Mouse (Mus musculus) hindbrain, embryonic 13.5 days (tissue): ENCODE measurements around the gene 1600014C23Rik. TPM values are rescaled to one million over a fixed set of nuclear protein-coding genes. Genes with fewer than 3 reads are reported as not detected.

ENCODE experiments used
- ATAC-seq: fragments of 200-750 bp; cut with Nextera tagmentation; 2 replicates; pipeline ENCODE4 v1.8.0; 2017; ENCODE audit warnings: moderate TSS enrichment; ENCODE audit not compliant: low FRiP score
- H3K27ac ChIP-seq: fragments of 300-500 bp; sonication (generic); 2 replicates; pipeline ENCODE4 v1.5.1; 2015; ENCODE audit warnings: inconsistent platforms, mild to moderate bottlenecking, moderate library complexity
- H3K27me3 ChIP-seq: fragments of 300-500 bp; sonication (generic); 2 replicates; pipeline ENCODE4 v1.6.1; 2015; ENCODE audit warnings: mild to moderate bottlenecking, inconsistent platforms
- H3K36me3 ChIP-seq: fragments of 300-500 bp; sonication (generic); 2 replicates; pipeline ENCODE4 v1.6.1; 2015; ENCODE audit warnings: mild to moderate bottlenecking, inconsistent platforms
- H3K4me1 ChIP-seq: fragments of 300-500 bp; sonication (generic); replicated peaks from 2 replicates; pipeline ENCODE4 v1.6.1; 2015; ENCODE audit warnings: inconsistent platforms
- H3K4me2 ChIP-seq: fragments of 300-500 bp; sonication (generic); 2 replicates; pipeline ENCODE4 v1.6.1; 2015; ENCODE audit warnings: inconsistent platforms, mild to moderate bottlenecking, moderate library complexity
- H3K4me3 ChIP-seq: fragments of 300-500 bp; sonication (generic); 2 replicates; pipeline ENCODE4 v1.5.1; 2015; ENCODE audit warnings: mild to moderate bottlenecking, inconsistent platforms
- H3K9ac ChIP-seq: fragments of 300-500 bp; sonication (generic); 2 replicates; pipeline ENCODE4 v1.6.1; 2015; ENCODE audit warnings: mild to moderate bottlenecking, inconsistent platforms
- H3K9me3 ChIP-seq: fragments of 300-500 bp; sonication (generic); 2 replicates; pipeline ENCODE4 v1.6.1; 2016; ENCODE audit warnings: inconsistent platforms
- WGBS: fragments of 180-500 bp; shearing (Covaris S2); methylation state at CpG from one replicate; pipeline ENCODE4 v1.1.7; 2015; 5-methylcytosine and 5-hydroxymethylcytosine counted together
- polyA plus RNA-seq: library from polyadenylated mRNA; unstranded; fragments of >200 nt; fragmentation: Nextera tagmentation; extraction: Ambion mirVana; gene quantifications from 2 replicates; pipeline ENCODE4 v1.2.1, GENCODE M21; 2015

Gene 1600014C23Rik
- polyA plus RNA-seq, 1 experiment from 2014 or later = not detected

- Histone ChIP-seq H3K4me2 (no peak overlapping the region), H3K4me3 (no peak overlapping the region), H3K27me3 (no peaks in the 10 kb centered on the region), H3K27ac (no peak overlapping the region), H3K9me3 (no peaks in the 10 kb centered on the region), H3K36me3 (no peaks in the 10 kb centered on the region), H3K4me1 (no peaks in the 10 kb centered on the region), H3K9ac (no peak overlapping the region)
- ATAC-seq = no peak
- WGBS = 74% methylated on average over 3 of the region's 3 CpGs
Observed at GRCm38 (mm10) chr17:45711525-45711924, 22.1 kb downstream of the 1600014C23Rik start.

DNA sequence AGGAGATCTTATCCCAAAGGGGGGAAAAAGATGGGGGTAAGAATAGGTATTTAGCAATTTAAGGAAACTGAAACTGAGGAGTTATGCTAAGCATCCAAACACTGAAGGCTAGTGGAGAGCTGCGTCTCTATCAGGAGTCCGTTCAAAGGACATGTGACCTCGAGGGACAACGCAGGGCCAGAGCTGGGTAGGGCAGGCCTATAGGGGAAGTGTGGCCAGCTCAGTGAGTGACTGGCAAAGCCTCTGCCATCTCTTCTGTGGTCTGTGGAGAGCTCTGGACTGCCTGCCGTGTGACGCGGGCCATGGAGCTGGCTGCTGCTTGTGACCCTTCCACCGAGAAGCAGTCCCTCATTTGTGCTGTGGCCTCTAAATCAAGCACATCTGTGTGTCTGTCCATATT lies 23.2 kb downstream of the 1600014C23Rik start:
- no peaks in the 10 kb centered on the region for H3K27me3 ChIP-seq
- no peak overlapping the region for H3K4me3 ChIP-seq
- H3K27ac ChIP-seq = no peak overlapping the region
- no peaks in the 10 kb centered on the region for H3K9me3 ChIP-seq
- H3K9ac ChIP-seq = no peak overlapping the region
- 81% methylated on average over 8 of the region's 8 CpGs for WGBS
- no peak overlapping the region for H3K4me2 ChIP-seq
- ATAC-seq = no peak
- H3K4me1 ChIP-seq = no peaks in the 10 kb centered on the region
- H3K36me3 ChIP-seq = no peaks in the 10 kb centered on the region

- Histone ChIP-seq H3K4me2 (no peak overlapping the region), H3K36me3 (no peaks in the 10 kb centered on the region), H3K4me3 (no peak overlapping the region), H3K27me3 (no peaks in the 10 kb centered on the region), H3K9me3 (no peaks in the 10 kb centered on the region), H3K9ac (no peak overlapping the region), H3K27ac (no peak overlapping the region), H3K4me1 (no peaks in the 10 kb centered on the region)
- ATAC-seq = no peak
- WGBS = 52% methylated on average over 3 of the region's 3 CpGs
Observed at GRCm38 (mm10) chr17:45709829-45710228, 23.8 kb downstream of the 1600014C23Rik start.

DNA sequence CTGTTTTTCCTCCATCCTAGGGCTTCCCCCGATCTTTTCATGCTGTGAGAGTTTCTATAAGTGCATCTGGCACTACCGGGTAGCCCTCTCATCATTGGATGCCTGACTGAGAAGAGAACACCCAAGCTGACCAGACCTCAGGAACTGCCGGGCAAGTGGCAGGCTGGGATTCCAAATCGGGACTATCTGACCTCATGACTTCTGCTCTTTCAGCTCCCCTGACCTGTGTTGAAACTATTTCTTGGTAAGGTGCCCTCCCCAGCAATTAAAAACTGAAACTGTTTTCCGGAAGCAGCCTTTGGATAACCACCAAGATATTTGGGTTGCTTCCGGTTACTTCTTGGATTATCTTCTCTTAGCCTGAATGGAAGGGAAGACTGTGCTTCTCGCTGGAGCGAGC lies 25.5 kb downstream of the 1600014C23Rik start:
- 88% methylated on average over 8 of the region's 8 CpGs for WGBS
- Histone ChIP-seq H3K4me1 (no peaks in the 10 kb centered on the region), H3K27ac (no peak overlapping the region), H3K9ac (no peak overlapping the region), H3K36me3 (no peaks in the 10 kb centered on the region), H3K27me3 (no peaks in the 10 kb centered on the region), H3K4me2 (no peak overlapping the region), H3K4me3 (no peak overlapping the region), H3K9me3 (no peaks in the 10 kb centered on the region)
- no peak for ATAC-seq

- Histone ChIP-seq H3K27ac (no peak overlapping the region), H3K27me3 (no peaks in the 10 kb centered on the region), H3K4me3 (no peak overlapping the region), H3K9me3 (no peaks in the 10 kb centered on the region), H3K4me2 (no peak overlapping the region), H3K9ac (no peak overlapping the region), H3K36me3 (no peaks in the 10 kb centered on the region), H3K4me1 (no peaks in the 10 kb centered on the region)
- WGBS = 33% methylated on average over 3 of the region's 3 CpGs
- ATAC-seq = no peak
Observed at GRCm38 (mm10) chr17:45707376-45707775, 26.3 kb downstream of the 1600014C23Rik start.

DNA sequence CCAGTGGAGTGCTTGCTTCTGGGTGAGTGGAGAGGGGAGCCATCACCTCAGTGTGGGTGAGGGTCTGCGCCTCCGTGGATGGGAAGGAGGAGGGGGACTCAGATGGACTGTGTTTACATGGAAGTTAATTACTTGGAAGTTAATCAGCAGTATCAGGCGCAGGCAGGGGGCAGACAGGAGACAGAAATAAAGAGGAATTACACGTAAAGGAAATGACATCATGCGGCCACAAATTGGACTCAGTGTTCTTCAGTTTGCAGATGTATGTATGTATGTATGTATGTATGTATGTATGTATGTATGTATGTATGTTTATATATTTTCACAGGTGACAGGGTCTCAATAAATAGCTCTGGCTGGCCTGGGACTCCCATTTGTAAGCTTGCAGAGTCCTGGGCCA lies 26.8 kb downstream of the 1600014C23Rik start:
- H3K27ac ChIP-seq = no peak overlapping the region
- no peak overlapping the region for H3K9ac ChIP-seq
- no peaks in the 10 kb centered on the region for H3K9me3 ChIP-seq
- no peak overlapping the region for H3K4me3 ChIP-seq
- H3K4me1 ChIP-seq = no peaks in the 10 kb centered on the region
- no peaks in the 10 kb centered on the region for H3K36me3 ChIP-seq
- 72% methylated on average over 5 of the region's 5 CpGs for WGBS
- no peaks in the 10 kb centered on the region for H3K27me3 ChIP-seq
- no peak overlapping the region for H3K4me2 ChIP-seq
- ATAC-seq = no peak

- no peak for ATAC-seq
Observed at GRCm38 (mm10) chr17:45703187-45703586, 30.5 kb downstream of the 1600014C23Rik start.

DNA sequence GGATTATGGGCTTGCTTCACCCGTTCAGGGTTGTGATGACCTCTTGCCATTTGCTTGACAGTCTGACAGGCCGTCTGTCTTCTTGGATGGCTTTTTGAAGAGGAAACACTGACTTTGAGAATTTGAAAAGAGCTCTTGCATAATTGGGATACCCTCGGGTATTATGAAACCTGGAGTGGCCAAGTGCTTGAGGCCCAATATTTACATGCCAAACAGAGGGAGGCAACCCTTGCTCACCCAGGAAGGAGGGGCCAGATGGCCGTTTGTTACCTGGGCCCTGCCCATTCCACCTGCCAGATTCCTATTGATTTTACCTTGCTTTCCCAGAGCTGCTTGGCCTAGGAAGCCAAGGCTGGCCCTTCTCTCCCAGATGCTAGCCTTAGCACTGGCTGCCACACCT lies 31.4 kb downstream of the 1600014C23Rik start:
- Histone ChIP-seq H3K4me1 (0 out of 2 replicates have a peak, but pooled peaks cover 8% of the 10 kb centered on the region), H3K9me3 (no peaks in the 10 kb centered on the region), H3K36me3 (peaks cover 16% of the 10 kb centered on the region), H3K9ac (no peak overlapping the region), H3K4me3 (no peak overlapping the region), H3K4me2 (no peak overlapping the region), H3K27me3 (no peaks in the 10 kb centered on the region), H3K27ac (no peak overlapping the region)
- 54% methylated on average over 4 of the region's 4 CpGs for WGBS
- no peak for ATAC-seq

More at GRCm38 (mm10) chr17:45703187-45703586, 30.5 kb downstream of the 1600014C23Rik start:
- Histone ChIP-seq H3K9me3 (no peaks in the 10 kb centered on the region), H3K36me3 (peaks cover 9% of the 10 kb centered on the region), H3K27me3 (no peaks in the 10 kb centered on the region), H3K4me2 (no peak overlapping the region), H3K27ac (no peak overlapping the region), H3K4me3 (no peak overlapping the region), H3K9ac (no peak overlapping the region), H3K4me1 (0 out of 2 replicates have a peak, but pooled peaks cover 8% of the 10 kb centered on the region)
- WGBS = 66% methylated on average over 7 of the region's 7 CpGs

- peaks cover 23% of the 10 kb centered on the region for H3K36me3 ChIP-seq
- no peak overlapping the region for H3K9ac ChIP-seq
Observed at GRCm38 (mm10) chr17:45701236-45701591, 32.4 kb downstream of the 1600014C23Rik start.

GRCm38 (mm10) chr17:45700496-45701235 lies 33.0 kb downstream of the 1600014C23Rik start:
- no peaks in the 10 kb centered on the region for H3K9me3 ChIP-seq
- WGBS = 63% methylated on average over 9 of the region's 16 CpGs
- H3K9ac ChIP-seq = peak overlapping the region; percentile 47
- H3K4me1 ChIP-seq = 0 out of 2 replicates have a peak, but pooled peaks cover 8% of the 10 kb centered on the region
- no peak overlapping the region for H3K4me3 ChIP-seq
- no peak overlapping the region; the same call in 1 of the 2 replicates for H3K27ac ChIP-seq
- H3K36me3 ChIP-seq = peaks cover 23% of the 10 kb centered on the region
- no peak for ATAC-seq
- H3K27me3 ChIP-seq = no peaks in the 10 kb centered on the region
- H3K4me2 ChIP-seq = no peak overlapping the region

More at GRCm38 (mm10) chr17:45701236-45701591, 32.4 kb downstream of the 1600014C23Rik start:
- Histone ChIP-seq H3K4me2 (no peak overlapping the region), H3K27me3 (no peaks in the 10 kb centered on the region), H3K9me3 (no peaks in the 10 kb centered on the region), H3K27ac (no peak overlapping the region), H3K4me1 (0 out of 2 replicates have a peak, but pooled peaks cover 8% of the 10 kb centered on the region), H3K4me3 (no peak overlapping the region)
- WGBS = 77% methylated on average over 9 of the region's 9 CpGs
- ATAC-seq = no peak

GRCm38 (mm10) chr17:45699039-45699740 lies 34.5 kb downstream of the 1600014C23Rik start:
- peaks cover 23% of the 10 kb centered on the region for H3K36me3 ChIP-seq
- no peak for ATAC-seq
- 94% methylated on average over 3 of the region's 3 CpGs for WGBS
- H3K4me1 ChIP-seq = 0 out of 2 replicates have a peak, but pooled peaks cover 8% of the 10 kb centered on the region
- no peaks in the 10 kb centered on the region for H3K9me3 ChIP-seq
- H3K4me3 ChIP-seq = no peak overlapping the region
- H3K9ac ChIP-seq = no peak overlapping the region
- H3K4me2 ChIP-seq = no peak overlapping the region
- H3K27me3 ChIP-seq = no peaks in the 10 kb centered on the region
- H3K27ac ChIP-seq = no peak overlapping the region

- H3K9ac ChIP-seq = no peak overlapping the region
- no peak overlapping the region for H3K4me3 ChIP-seq
- H3K4me2 ChIP-seq = no peak overlapping the region
- H3K27ac ChIP-seq = no peak overlapping the region
- 0 out of 2 replicates have a peak, but pooled peaks cover 8% of the 10 kb centered on the region for H3K4me1 ChIP-seq
- WGBS = 90% methylated on average over 6 of the region's 6 CpGs
- H3K27me3 ChIP-seq = no peaks in the 10 kb centered on the region
- H3K9me3 ChIP-seq = no peaks in the 10 kb centered on the region
- ATAC-seq = no peak
- peaks cover 23% of the 10 kb centered on the region for H3K36me3 ChIP-seq
Observed at GRCm38 (mm10) chr17:45698368-45698767, 35.3 kb downstream of the 1600014C23Rik start.
